Mouse (Mus musculus) B cell, adult 2 months (primary cell): Measurements from ENCODE around the gene Lcn2.

ENCODE experiments used
- DNase-seq, 2 experiments: peaks; one replicate each; pipeline ENCODE4 v3.0.0; 2022

Lcn2 gene

DNA sequence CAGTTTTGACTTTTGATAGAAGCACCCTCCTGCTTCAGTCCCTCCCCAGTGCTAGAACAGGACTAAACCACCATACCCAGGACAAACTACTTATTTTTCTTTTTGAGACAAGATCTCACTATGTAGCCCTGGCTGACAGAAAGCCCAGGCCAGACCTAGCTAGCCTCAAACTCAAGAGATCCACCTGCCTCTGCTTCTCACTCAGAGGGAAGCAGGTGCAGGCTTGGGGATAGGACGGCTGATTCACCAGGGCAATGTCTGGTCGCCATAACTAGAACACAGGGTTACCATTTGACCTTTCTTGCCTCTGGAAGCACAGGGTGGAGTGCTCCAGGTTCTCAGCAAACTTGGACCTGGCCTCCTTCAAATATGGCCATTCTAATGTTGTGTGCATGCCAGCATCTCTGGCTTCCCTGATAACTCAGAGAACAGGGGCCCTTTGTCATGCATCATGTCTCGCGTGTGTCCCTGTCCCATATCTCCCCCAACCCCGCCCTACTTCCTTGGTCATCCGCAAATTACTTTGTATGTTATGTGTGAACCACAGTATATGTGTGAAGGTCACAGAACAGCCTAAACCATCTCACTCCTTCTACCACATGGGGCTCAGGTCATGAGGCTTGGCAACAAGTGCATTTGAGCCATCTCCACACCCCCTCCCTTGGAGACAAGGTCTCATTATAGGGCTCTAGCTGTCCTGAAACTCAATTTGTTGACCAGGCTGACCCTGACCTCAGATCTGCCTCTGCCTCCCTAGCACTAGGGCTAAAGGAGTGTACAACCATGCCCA, 24.9 kb upstream of the Lcn2 start:
- DNase-seq, result no peak

DNA sequence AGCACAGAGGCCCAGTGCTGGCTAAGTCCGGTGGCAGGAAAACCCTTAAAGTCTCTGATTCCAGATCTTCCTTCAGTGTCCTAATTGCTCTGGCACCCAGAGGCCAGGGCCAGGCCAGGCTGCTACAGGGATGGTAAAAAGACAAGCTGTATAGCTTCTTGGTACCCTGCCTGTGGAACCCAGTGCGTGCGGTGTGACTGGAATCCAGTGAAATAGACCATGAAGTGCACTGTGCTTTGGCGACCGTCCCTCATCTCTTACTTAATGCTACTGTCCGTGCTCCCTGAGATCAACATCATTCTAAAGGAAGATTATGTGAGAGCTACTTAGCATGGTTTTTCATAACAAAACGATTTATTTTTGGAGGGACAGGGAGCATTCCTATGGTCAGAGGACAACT, 23.4 kb upstream of the Lcn2 start:
- DNase-seq, result no peak

DNA sequence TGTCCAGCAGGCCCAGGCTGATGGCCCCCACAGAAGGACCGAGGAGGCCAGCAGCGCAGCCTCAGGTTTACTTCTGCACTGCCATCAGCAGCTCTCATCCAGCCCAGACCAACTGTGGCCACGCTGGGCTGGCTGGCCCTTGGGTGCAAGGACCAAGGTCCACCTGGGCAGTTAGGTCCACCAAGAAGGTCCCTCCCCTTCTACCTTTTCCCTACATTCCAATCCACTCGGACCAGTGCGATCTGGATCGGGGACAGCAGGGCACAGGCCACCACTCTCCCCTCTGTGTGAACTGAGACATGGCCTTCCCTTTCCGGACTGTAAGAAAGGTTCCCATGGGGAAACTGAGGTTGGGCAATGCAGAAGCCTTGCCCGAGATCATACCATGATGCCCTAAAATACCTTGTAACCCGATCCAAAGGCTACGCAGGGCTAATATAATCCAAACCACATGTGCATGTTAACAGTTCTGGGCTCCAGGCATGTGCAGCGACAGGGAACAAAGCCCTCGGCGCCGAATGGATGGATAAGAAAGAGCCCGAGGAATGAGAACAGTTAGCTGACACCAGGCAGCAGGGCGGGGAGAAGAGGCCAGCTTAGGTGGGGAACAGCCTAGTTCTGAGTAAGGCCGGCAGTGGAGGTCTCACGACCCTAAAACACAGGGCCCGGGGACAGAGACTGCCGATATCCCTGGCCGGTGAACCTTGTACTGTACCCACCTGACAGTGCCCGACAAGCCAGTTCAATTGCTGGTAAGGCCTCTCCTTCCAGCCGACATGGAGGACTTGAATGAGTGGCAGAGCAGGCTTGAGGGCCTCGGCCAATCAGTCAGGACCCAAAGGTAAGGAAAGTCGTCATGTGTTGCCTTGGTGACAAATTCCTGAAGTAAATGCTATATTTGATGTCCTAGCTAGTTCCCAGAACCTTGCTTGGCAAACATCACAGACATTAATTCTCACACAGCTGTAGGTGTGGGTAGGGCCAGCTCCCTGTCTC, 20.7 kb upstream of the Lcn2 start:
- no peak for DNase-seq

DNA sequence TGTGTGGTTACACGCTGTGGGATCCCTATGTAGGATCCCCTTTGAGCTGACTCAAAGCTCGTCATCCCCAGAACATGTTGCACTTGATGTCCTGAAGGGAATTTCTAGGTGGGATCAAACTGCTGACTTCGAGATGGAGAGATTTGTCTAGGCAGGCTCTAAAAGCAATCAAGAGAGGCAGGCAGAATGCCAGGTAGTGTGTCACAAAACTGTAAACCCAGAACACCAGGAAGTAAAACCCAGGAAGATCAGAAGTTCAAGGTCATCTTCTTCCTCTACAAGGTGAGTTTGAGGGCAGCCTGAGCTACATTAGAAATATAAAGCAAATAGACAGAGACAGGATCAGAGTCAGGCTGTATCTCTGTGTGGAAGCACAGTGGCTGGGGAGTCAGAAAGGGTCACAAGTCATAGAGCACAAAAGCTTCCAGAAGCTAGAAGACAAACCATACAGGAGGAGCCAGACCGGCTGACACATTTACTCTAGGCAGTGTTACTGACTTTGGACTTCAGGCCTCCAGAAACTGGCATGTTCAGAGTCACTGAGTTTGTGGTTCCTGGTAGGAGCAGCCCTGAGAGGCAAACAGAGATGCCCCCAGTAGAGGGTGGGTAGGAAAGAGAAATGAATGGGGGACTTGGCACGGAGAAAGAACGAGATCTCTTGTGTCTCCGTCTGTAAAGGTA, 19.2 kb upstream of the Lcn2 start:
- DNase-seq, result no peak

- peak; percentile 97 for DNase-seq
These were observed 16.6 kb upstream of the Lcn2 start for GRCm38 (mm10) chr2:32404663-32405062.

DNA sequence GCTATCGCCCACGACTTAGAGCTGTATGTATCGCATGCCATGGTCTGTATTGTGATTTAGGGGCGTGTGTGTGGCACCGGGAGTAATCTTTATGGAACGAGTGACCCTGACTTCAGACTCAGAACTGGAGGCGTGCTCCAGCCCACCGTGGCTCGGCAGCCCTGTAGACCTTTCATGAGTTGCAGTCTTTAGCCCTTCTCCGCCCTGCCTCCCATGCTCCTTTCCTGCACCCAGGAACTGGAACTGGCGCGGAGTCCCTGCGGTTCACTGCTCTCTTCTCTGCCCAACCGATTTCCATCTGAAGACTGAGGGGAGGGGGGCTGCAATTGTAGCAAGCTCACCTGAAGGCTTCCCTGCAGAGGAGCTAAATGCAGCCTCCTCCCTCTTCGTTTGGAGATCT, 8.6 kb upstream of the Lcn2 start:
- no peak for DNase-seq

- DNase-seq, result peak; percentile 85 to 88
These were observed 8.0 kb upstream of the Lcn2 start for GRCm38 (mm10) chr2:32395946-32396621.

DNA sequence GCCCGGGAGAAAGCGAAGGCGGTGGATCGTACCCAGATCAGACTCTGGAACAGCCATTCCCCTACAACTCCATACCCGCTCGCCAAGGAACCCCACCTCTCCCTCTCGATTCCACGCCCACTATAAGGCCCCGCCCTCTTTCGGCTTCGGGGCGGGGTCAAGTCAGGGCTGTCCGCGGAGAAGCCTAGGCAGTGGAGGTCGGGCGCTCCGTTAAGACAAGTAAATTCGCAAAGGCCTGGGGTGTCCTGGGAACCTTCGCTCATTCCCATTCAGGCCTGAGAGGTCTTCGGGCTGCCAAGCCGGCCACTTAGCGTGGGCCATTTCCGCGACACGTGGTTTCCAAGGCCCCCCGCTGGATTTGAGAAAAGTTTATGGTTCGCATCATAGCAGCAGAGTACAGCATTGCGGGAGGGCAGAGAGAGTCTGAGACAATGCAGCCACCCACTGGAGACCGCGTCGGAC, 7.5 kb upstream of the Lcn2 start, which contains the start of gene Ptges2:
TSS of gene Ptges2 (plus strand) at position 413 of the 462 bp plus-strand sequence.
- DNase-seq, result peak; percentile 94 to 96

DNA sequence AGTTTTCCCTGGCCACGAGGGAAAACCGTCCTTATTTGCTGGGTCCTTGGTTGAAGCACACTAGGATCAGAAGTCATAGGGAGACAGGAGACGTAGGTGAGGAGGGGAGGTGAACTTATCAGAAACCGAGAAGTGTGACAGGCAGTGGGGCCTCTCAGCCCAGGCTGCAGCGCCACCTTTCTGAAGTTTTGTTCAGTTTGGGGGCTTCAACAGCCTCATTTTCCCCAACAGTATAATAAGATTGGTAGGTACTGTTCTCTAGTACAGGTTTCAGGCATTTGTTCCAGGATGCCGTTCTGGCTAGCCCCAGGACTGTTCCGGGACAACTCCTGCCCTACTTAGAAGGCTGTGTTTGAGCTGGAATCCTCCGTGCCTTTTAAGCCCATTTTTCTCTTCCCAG, 6.9 kb upstream of the Lcn2 start:
- peak; percentile 35 to 53 for DNase-seq

- DNase-seq, result no peak
These were observed 4.0 kb upstream of the Lcn2 start for GRCm38 (mm10) chr2:32392063-32392462.

GRCm38 (mm10) chr2:32390871-32391270, 2.8 kb upstream of the Lcn2 start:
- DNase-seq, result no peak

GRCm38 (mm10) chr2:32389157-32389556, 1.1 kb upstream of the Lcn2 start:
- no peak for DNase-seq

DNA sequence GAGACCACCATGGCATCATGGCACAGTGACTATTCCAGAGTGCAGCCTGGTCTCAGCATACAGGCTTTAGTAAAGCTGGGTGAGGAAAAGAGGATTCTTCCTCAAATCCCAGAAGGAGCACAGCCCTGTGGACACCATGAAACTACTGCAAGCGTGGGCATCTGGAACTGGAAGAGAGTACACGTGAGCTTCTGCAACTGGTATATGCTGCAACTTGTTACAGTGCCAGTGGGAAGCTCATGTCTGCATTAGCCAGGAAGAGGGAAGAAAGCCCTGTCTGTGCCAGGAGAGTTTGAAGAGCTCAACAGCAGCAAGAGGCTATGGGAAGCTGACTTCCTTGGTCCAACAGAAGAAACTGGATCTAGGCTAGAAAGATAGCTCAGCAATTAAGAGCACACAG, 5.4 kb downstream of the Lcn2 start:
- no peak for DNase-seq

GRCm38 (mm10) chr2:32381775-32382223, 6.3 kb downstream of the Lcn2 start, which contains the start of gene 1110008P14Rik:
1110008P14Rik (minus strand) TSS chr2:32381938.
- DNase-seq, result peak; percentile 97

DNA sequence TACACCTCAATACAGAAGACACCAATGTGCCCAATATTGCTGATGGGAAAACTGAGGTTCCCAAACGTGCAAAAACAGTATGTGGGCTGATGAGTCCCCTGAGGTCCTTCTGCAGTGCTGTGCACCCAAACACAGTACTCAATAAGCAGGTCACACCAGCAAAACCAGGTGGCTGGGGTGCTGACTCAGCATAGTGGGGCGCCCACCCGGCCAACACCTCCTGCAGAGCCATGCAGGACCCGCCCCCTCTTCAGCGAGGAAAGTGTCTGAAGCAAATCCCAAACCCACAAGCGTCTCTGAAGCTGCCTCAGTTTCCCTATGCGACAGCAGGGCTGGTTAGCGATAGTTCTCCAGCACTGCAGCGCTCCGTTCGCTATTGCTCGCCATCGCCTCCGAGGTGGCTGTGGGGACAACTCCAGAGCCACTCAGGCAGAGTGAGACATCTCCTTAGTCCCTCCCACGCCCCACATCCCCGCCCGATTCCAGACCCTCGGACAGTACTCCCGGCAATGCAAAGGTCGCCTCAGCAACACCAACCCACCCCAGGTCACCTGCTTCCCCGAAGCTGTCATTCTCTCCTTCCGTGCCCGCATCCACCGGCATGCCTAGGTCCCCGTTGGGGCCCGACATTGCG, 6.8 kb downstream of the Lcn2 start:
- DNase-seq, result peak in 1 of 2 experiments; percentile 28

DNA sequence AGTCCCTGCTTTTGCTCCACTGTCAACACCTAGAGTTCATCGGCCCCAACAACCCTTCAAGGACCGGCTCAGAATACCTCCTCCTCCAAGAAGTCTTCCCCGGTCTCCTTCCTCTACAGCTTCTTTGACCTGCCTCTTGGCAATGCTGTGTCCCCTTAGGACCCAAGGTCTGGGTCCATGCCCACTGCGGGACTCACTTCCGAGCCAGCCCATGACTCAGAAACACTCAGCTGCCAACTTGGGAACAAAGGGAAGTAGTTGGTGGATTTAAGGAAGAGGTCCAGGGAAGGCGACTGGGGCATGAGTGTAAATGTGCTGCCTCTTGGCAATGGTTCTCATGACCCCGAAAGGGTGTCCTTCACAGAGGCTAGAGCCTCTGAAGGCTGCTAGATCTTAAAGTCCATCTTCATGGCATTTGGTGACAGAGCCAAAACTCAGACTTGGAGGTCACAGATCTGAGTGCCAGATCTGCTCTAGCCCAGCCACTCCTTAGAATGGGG, 8.0 kb downstream of the Lcn2 start:
- no peak for DNase-seq

- no peak for DNase-seq
These were observed 11.1 kb downstream of the Lcn2 start for GRCm38 (mm10) chr2:32376963-32377362.

GRCm38 (mm10) chr2:32375317-32375940, 12.6 kb downstream of the Lcn2 start:
- DNase-seq, result no peak

DNA sequence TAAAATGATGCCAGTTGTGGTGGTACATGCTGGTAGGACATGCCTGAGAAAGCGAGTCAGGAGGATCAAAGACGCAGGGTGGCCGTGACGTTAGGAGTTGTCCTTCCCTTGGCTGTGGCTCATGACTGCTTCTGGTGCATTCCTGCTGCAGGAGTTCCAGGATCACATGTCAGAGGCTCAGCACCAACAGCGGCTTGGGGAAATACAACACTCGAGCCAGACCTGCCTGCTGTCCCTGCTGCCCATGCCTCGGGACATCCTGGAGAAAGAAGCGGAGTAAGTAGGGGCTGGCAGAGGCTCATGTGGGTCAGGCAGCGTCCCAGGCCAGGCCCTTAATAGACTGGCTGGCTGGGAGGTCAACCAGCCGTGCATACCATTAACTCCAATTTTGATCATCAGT, 13.9 kb downstream of the Lcn2 start:
- DNase-seq, result no peak

DNA sequence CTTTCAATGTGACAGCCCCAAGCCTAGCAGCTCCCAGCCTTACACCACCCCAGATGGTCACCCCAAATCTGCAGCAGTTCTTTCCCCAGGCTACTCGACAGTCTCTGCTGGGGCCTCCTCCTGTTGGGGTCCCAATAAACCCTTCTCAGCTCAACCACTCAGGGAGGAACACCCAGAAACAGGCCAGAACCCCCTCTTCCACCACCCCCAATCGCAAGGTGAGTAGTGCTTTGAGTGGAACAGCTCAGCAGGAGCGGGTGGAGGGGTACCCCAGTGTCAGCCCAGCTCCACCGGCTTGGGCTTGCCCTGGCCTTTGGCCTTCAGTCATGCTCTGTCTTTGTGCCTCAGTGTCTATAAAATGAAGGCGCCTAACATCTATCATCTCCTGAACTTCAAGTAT, 20.7 kb downstream of the Lcn2 start:
- DNase-seq, result no peak

DNA sequence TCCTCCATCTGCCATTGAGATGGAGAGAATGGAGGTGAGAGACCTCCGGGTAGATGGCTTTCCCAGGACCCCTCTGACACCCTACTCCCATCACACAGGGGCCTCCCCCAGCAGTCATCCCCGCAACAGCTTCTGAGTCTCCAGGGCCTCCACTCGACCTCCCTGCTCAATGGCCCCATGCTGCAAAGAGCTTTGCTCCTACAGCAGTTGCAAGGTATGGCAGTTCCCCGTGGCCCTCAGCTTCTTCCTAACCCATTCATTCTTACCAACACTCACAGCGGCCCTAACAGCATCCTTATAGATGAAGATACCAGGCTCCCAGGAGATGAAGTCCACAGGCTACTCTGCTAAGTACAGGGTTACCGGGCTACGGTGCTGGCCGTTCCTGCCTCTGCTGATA, 23.9 kb downstream of the Lcn2 start:
- DNase-seq, result no peak
